Mouse (Mus musculus) lung, postnatal 0 days (tissue): ENCODE results near the gene 4930404N11Rik.

Experiments used
- CTCF ChIP-seq: IDR thresholded peaks from 2 replicates; pipeline ENCODE4 v1.5.1; 2016; ENCODE audit warnings: antibody characterized with exemption, mild to moderate bottlenecking
- EP300 ChIP-seq: IDR thresholded peaks from 2 replicates; pipeline ENCODE4 v1.6.1; 2016; ENCODE audit warnings: antibody characterized with exemption, mild to moderate bottlenecking, control low read depth

DNA sequence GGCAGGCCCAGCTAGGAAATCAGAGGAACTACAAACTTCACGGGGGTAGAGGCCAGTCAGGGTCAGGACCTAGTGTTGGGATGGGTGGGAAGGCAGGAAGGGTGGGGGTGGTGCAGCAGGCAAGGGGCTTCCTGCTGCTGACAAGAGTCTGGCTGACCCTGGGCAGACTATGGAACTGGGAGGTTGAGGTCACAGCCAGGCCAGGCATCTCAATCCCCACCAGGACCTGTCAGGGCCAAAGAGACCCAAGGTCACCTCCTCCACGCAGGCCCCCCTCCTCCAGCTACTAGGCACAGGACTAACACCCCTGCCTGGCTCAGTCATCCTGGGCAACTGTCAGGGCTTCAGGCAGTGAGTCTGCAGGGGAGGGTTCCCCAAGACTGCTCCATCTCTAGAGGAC lies 37.7 kb downstream of the 4930404N11Rik start:
- TF ChIP-seq CTCF (no peak), EP300 (no peak)
